Mouse (Mus musculus): ENCODE data around the gene Psen2.

Psen2 gene

GRCm38 (mm10) chr1:180248593-180249146, 14.6 kb downstream of the Psen2 start:
- no peak for DNase-seq (ENCODE audit: low read depth, low spot score)

GRCm38 (mm10) chr1:180247901-180248300, 15.3 kb downstream of the Psen2 start:
- no peak for DNase-seq (ENCODE audit: low read depth, low spot score)

GRCm38 (mm10) chr1:180245741-180246507, 17.3 kb downstream of the Psen2 start:
- DNase-seq (ENCODE audit: low read depth, low spot score) = no peak

- DNase-seq (ENCODE audit: low read depth, low spot score) = no peak
Observed at GRCm38 (mm10) chr1:180231729-180232128, 31.5 kb downstream of the Psen2 start.

GRCm38 (mm10) chr1:180230580-180230979, 32.7 kb downstream of the Psen2 start:
- peak; percentile 32 for DNase-seq (ENCODE audit: low read depth, low spot score)

GRCm38 (mm10) chr1:180229906-180230305, 33.3 kb downstream of the Psen2 start:
- no peak for DNase-seq (ENCODE audit: low read depth, low spot score)

GRCm38 (mm10) chr1:180228854-180229253, 34.4 kb downstream of the Psen2 start:
- no peak for DNase-seq (ENCODE audit: low read depth, low spot score)

- DNase-seq (ENCODE audit: low read depth, low spot score) = no peak
Observed at GRCm38 (mm10) chr1:180226766-180227165, 36.5 kb downstream of the Psen2 start.

GRCm38 (mm10) chr1:180226221-180226713, 37.0 kb downstream of the Psen2 start:
- peak; percentile 31 for DNase-seq (ENCODE audit: low read depth, low spot score)

- peak; percentile 52 for DNase-seq (ENCODE audit: low read depth, low spot score)
Observed at GRCm38 (mm10) chr1:180225500-180226220, 37.6 kb downstream of the Psen2 start.

GRCm38 (mm10) chr1:180222007-180222406, 41.2 kb downstream of the Psen2 start:
- DNase-seq (ENCODE audit: low read depth, low spot score) = no peak

- no peak for DNase-seq (ENCODE audit: low read depth, low spot score)
Observed at GRCm38 (mm10) chr1:180220791-180221542, 42.3 kb downstream of the Psen2 start.

- DNase-seq (ENCODE audit: low read depth, low spot score) = no peak
Observed at GRCm38 (mm10) chr1:180216541-180217276, 46.5 kb downstream of the Psen2 start.

- peak; percentile 75 for DNase-seq (ENCODE audit: low read depth, low spot score)
Observed at GRCm38 (mm10) chr1:180215044-180215443, 48.2 kb downstream of the Psen2 start.

GRCm38 (mm10) chr1:180212911-180213310, 50.3 kb downstream of the Psen2 start:
- no peak for DNase-seq (ENCODE audit: low read depth, low spot score)

GRCm38 (mm10) chr1:180210781-180211271, 52.4 kb downstream of the Psen2 start:
- no peak for DNase-seq (ENCODE audit: low read depth, low spot score)

- no peak for DNase-seq (ENCODE audit: low read depth, low spot score)
Observed at GRCm38 (mm10) chr1:180210031-180210432, 53.2 kb downstream of the Psen2 start.

GRCm38 (mm10) chr1:180208370-180208769, 54.9 kb downstream of the Psen2 start:
- no peak for DNase-seq (ENCODE audit: low read depth, low spot score)

GRCm38 (mm10) chr1:180200722-180201121, 62.5 kb downstream of the Psen2 start:
- no peak for DNase-seq (ENCODE audit: low read depth, low spot score)

- DNase-seq (ENCODE audit: low read depth, low spot score) = no peak
Observed at GRCm38 (mm10) chr1:180199715-180200050, 63.6 kb downstream of the Psen2 start.
